Mouse (Mus musculus) hindbrain, embryonic 13.5 days (tissue): ENCODE measurements around the gene Tex22. TPM values are rescaled to one million over a fixed set of nuclear protein-coding genes. Genes with fewer than 3 reads are reported as not detected.

Experiments
- ATAC-seq: fragments of 200-750 bp; cut with Nextera tagmentation; 2 replicates; pipeline ENCODE4 v1.8.0; 2017; ENCODE audit warnings: moderate TSS enrichment; ENCODE audit not compliant: low FRiP score
- H3K27ac ChIP-seq: fragments of 300-500 bp; sonication (generic); 2 replicates; pipeline ENCODE4 v1.5.1; 2015; ENCODE audit warnings: inconsistent platforms, mild to moderate bottlenecking, moderate library complexity
- H3K27me3 ChIP-seq: fragments of 300-500 bp; sonication (generic); 2 replicates; pipeline ENCODE4 v1.6.1; 2015; ENCODE audit warnings: mild to moderate bottlenecking, inconsistent platforms
- H3K36me3 ChIP-seq: fragments of 300-500 bp; sonication (generic); 2 replicates; pipeline ENCODE4 v1.6.1; 2015; ENCODE audit warnings: mild to moderate bottlenecking, inconsistent platforms
- H3K4me1 ChIP-seq: fragments of 300-500 bp; sonication (generic); replicated peaks from 2 replicates; pipeline ENCODE4 v1.6.1; 2015; ENCODE audit warnings: inconsistent platforms
- H3K4me2 ChIP-seq: fragments of 300-500 bp; sonication (generic); 2 replicates; pipeline ENCODE4 v1.6.1; 2015; ENCODE audit warnings: inconsistent platforms, mild to moderate bottlenecking, moderate library complexity
- H3K4me3 ChIP-seq: fragments of 300-500 bp; sonication (generic); 2 replicates; pipeline ENCODE4 v1.5.1; 2015; ENCODE audit warnings: mild to moderate bottlenecking, inconsistent platforms
- H3K9ac ChIP-seq: fragments of 300-500 bp; sonication (generic); 2 replicates; pipeline ENCODE4 v1.6.1; 2015; ENCODE audit warnings: mild to moderate bottlenecking, inconsistent platforms
- H3K9me3 ChIP-seq: fragments of 300-500 bp; sonication (generic); 2 replicates; pipeline ENCODE4 v1.6.1; 2016; ENCODE audit warnings: inconsistent platforms
- WGBS: fragments of 180-500 bp; shearing (Covaris S2); methylation state at CpG from one replicate; pipeline ENCODE4 v1.1.7; 2015; 5-methylcytosine and 5-hydroxymethylcytosine counted together
- polyA plus RNA-seq: library from polyadenylated mRNA; unstranded; fragments of >200 nt; fragmentation: Nextera tagmentation; extraction: Ambion mirVana; gene quantifications from 2 replicates; pipeline ENCODE4 v1.2.1, GENCODE M21; 2015

Tex22 gene
- polyA plus RNA-seq, 1 experiment from 2014 or later: not detected

DNA sequence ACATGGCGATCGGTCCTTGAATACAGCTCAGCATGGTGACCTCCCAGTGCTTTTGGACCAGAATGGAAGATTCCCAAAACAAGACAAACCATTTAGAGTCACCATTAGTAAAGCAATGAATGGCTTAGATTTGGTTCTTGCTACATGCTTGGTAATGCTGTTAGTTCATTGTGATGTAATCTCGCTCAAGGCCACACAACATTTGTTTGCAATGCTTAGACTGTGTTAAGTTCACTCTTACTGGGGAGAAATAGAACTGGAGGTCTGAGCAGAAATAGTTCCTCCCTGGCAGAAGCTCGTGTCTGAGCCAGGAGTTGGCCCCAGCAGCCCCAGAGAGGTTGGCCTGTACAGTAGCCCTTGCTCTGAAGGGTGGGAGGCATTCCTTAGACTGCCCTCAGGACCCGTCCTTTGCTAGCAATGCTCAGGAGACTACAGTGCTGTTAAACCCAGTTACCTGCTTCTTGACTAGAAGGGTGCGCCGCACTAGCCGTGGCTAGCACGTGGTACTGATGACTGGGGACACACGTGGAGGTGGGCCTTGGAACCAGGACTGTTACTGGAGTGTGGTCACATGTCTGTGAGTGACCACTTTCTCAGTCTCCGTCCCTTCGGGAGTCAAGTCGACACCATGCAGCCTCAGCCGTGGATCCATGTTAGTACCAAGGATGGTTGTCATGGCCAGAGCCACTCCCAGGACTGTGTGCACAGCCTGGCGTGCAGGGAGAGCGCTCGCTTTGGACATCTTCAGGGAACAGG, 34.4 kb downstream of the Tex22 start:
- no peak overlapping the region for H3K27ac ChIP-seq
- peaks cover 22% of the 10 kb centered on the region for H3K36me3 ChIP-seq
- H3K4me2 ChIP-seq: no peak overlapping the region
- no peaks in the 10 kb centered on the region for H3K27me3 ChIP-seq
- 88% methylated on average over 17 of the region's 17 CpGs for WGBS
- H3K4me1 ChIP-seq: peaks cover 42% of the 10 kb centered on the region
- ATAC-seq: peak; percentile 14; the same call in 1 of the 2 replicates
- H3K9me3 ChIP-seq: no peaks in the 10 kb centered on the region
- H3K4me3 ChIP-seq: no peak overlapping the region
- H3K9ac ChIP-seq: no peak overlapping the region

DNA sequence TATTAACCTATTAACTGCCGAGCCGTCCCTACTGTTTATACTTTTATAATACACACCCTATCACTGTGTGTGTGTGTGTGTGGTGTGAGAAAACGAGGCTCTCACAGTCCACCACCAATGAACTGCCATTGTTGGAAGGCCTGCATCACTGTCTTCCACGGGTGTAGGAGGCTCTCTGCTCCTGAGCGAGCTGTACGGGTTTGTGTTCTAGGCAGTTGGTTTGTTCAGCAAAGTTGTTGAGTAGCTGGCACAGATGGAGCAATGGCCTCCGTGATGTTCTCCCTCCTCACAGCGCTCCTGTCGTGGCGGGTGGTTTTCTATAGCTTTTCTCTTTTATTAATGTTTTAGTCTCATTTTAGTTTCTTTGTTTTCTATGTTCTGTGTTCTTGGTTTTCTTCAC, 35.5 kb downstream of the Tex22 start:
- no peak overlapping the region for H3K9ac ChIP-seq

DNA sequence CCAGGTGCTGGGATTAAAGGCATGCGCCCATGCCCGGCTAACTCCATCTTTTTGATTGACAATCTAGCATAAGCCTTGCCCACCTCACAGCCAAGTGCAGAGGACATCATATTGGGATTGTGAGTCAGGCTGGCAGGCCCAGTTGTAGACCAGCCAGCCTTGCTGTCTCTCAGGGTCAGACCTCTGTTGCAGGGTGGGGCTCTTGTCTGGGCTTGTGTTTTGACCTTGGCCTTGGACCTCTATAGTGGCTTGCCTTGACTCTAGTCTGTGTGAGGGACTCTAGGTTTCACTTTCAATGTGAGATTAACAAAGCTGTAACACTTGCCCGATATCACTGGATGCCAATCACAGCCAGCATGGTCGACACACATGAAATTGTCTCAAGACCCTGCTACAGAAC, 39.8 kb downstream of the Tex22 start:
- ATAC-seq: no peak
- peaks cover 16% of the 10 kb centered on the region for H3K4me1 ChIP-seq
- no peaks in the 10 kb centered on the region for H3K9me3 ChIP-seq

More for the DNA sequence above, 35.5 kb downstream of the Tex22 start:
- WGBS: 82% methylated on average over 10 of the region's 10 CpGs
- H3K4me2 ChIP-seq: no peak overlapping the region
- H3K9me3 ChIP-seq: no peaks in the 10 kb centered on the region
- H3K27ac ChIP-seq: no peak overlapping the region
- ATAC-seq: no peak
- no peak overlapping the region for H3K4me3 ChIP-seq
- peaks cover 31% of the 10 kb centered on the region for H3K4me1 ChIP-seq
- no peaks in the 10 kb centered on the region for H3K27me3 ChIP-seq
- H3K36me3 ChIP-seq: peaks cover 33% of the 10 kb centered on the region

DNA sequence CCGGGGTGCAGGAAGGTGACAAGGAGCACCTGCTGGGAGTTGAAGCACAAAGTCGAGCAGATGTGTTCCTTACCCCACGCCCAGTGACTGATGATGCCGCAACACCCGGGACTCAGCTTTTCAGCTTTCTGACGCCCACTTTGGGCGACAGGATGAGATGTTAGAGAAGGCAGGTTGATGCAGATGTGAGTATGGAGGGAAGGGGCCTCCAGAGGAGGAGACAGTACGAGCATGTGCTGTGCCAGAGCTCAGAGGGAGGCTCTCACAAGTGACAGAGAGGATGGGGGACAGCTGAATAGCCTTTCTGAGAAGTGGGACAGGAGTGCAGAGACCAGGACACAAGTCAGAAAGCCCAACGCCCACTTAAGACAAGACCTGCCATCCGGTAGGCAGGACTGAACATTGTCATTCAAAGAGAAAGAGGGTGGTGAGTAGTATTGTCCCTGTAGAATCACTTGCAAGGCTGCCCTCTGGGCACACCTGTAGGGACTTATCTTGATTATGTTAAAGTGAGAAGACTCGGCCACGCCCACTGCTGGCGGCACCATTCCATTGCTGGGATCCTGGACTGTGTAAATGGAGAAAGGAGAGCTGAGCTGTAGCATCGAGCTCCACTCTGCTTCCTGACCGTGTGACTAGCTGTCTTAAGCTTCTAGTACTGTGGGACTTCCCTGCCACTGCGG, 40.7 kb downstream of the Tex22 start:
- Histone ChIP-seq H3K4me3 (no peak overlapping the region), H3K9me3 (no peaks in the 10 kb centered on the region), H3K27me3 (no peaks in the 10 kb centered on the region), H3K36me3 (peaks cover 64% of the 10 kb centered on the region), H3K4me2 (no peak overlapping the region), H3K4me1 (peaks cover 9% of the 10 kb centered on the region), H3K9ac (no peak overlapping the region), H3K27ac (no peak overlapping the region)
- no peak for ATAC-seq
- 90% methylated on average over 16 of the region's 16 CpGs for WGBS

More for the DNA sequence above, 39.8 kb downstream of the Tex22 start:
- no peak overlapping the region for H3K4me3 ChIP-seq
- WGBS: 90% methylated on average over 4 of the region's 4 CpGs
- H3K9ac ChIP-seq: no peak overlapping the region
- peaks cover 61% of the 10 kb centered on the region for H3K36me3 ChIP-seq
- H3K27me3 ChIP-seq: no peaks in the 10 kb centered on the region
- no peak overlapping the region for H3K4me2 ChIP-seq
- no peak overlapping the region for H3K27ac ChIP-seq

DNA sequence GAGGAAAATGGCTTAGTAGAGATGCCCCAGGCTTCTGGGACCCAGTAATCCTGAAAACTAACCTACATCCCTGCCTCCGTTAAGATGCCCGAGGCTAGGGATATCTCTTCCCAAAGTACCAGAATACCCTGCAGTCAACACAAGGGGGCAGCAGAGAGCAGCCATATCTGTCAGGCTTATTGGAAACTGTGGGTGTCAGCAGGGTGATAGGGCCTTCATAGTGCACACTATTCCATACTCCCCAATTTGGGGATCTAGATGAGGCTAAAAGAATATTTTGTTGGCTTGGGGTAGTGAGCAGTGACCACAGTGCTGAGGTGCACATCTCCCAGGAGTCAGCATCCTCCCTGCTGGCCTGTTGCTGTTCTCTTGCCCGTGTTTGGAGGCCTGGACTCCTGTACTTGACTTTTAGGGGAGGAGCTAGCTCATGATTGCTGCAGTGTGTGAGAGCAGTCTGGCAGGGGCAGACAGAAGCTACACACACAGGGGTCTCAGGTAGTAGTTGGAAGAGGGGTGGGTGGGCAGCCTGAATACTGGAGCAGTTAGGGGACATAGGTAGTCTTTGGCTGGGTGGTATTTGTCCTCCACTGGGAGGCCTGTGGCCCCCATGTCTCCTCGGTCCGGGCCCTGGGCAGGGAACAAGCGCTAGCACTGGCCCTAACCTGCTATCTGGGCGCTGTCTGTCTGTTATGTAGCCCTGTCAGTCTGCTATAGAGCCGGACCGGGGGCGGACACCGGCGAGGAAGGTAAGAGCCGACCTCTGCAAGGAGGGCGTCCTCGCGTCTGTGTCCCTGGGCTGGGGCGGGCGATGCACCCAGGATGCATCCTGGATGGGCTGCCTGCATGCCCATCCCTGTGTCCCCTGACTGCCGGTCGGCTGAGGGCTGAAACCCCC, 45.5 kb downstream of the Tex22 start:
- no peaks in the 10 kb centered on the region for H3K27me3 ChIP-seq
- no peak overlapping the region for H3K4me2 ChIP-seq
- H3K4me3 ChIP-seq: no peak overlapping the region
- WGBS: 89% methylated on average over 20 of the region's 20 CpGs
- H3K36me3 ChIP-seq: peaks cover 83% of the 10 kb centered on the region
- no peaks in the 10 kb centered on the region for H3K9me3 ChIP-seq
- ATAC-seq: peak; percentile 60
- no peak overlapping the region for H3K27ac ChIP-seq
- H3K9ac ChIP-seq: no peak overlapping the region
- no peaks in the 10 kb centered on the region for H3K4me1 ChIP-seq

DNA sequence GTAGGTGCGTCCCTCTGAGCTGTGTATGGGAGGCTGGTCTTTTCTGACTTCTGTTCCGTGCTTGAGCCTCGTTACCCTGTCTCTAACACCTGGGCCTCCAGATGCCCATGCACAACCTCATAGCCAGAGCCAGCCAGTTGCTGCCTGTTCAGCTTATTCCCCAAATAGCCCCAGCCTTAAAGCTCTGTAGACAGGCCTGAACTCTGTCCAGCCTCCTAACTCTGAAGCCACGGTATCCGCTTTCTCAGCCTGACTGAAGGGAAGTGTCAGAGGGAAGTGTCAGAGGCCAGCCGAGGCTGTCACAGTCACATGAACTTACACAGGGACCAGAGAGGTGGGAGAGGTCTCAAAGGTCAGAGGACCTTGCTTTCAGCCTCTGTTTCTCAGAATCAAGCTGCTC, 50.4 kb downstream of the Tex22 start:
- no peak for ATAC-seq

DNA sequence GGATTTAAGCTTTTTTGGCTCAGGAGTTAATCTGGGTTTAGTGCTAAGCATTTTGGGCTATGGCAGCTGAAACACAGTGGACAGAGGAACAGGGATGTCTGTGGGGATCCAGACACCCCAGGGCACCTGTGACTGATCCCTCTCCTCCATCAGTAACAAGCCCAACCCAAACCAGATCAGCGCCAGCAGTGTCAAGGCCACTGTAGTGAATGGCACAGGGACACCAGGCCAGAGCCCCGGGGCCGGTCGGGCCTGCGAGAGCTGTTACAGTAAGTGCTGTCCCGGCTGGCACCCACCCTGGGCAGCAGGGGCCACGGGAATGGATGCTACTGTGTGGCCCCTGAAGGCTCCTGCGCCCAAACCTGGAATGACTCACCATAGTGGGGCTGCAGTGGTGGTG, 56.4 kb downstream of the Tex22 start:
- Histone ChIP-seq H3K4me2 (no peak overlapping the region), H3K9me3 (no peaks in the 10 kb centered on the region), H3K4me1 (no peaks in the 10 kb centered on the region), H3K27me3 (no peaks in the 10 kb centered on the region), H3K9ac (no peak overlapping the region), H3K4me3 (no peak overlapping the region), H3K27ac (no peak overlapping the region), H3K36me3 (peaks cover 100% of the 10 kb centered on the region)
- no peak for ATAC-seq
- WGBS: 96% methylated on average over 8 of the region's 8 CpGs

More for the DNA sequence above, 50.4 kb downstream of the Tex22 start:
- H3K4me2 ChIP-seq: no peak overlapping the region
- no peak overlapping the region for H3K4me3 ChIP-seq
- no peak overlapping the region for H3K9ac ChIP-seq
- no peaks in the 10 kb centered on the region for H3K9me3 ChIP-seq
- H3K27me3 ChIP-seq: no peaks in the 10 kb centered on the region
- WGBS: 87% methylated on average over 6 of the region's 6 CpGs
- H3K27ac ChIP-seq: no peak overlapping the region
- H3K4me1 ChIP-seq: no peaks in the 10 kb centered on the region
- peaks cover 100% of the 10 kb centered on the region for H3K36me3 ChIP-seq

DNA sequence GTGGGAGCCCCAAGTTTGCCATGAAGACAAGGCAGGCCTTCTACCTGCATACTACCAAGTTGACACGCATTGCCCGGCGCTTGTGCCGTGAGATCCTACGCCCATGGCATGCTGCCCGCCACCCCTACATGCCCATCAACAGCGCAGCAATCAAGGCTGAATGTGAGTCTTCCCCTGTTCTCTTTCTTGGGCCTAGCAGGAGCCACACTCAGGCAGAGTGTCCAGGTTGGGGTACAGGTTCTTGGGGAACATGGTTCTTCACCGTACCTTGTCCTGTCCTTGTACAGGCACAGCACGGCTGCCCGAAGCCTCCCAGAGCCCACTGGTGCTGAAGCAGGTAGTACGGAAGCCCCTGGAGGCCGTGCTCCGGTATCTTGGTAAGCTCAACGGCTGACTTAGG, 57.3 kb downstream of the Tex22 start:
- Histone ChIP-seq H3K9ac (no peak overlapping the region), H3K9me3 (no peaks in the 10 kb centered on the region), H3K27ac (no peak overlapping the region), H3K4me2 (no peak overlapping the region), H3K27me3 (no peaks in the 10 kb centered on the region), H3K4me1 (no peaks in the 10 kb centered on the region), H3K36me3 (peaks cover 100% of the 10 kb centered on the region), H3K4me3 (no peak overlapping the region)
- WGBS: 96% methylated on average over 14 of the region's 14 CpGs
- no peak for ATAC-seq

DNA sequence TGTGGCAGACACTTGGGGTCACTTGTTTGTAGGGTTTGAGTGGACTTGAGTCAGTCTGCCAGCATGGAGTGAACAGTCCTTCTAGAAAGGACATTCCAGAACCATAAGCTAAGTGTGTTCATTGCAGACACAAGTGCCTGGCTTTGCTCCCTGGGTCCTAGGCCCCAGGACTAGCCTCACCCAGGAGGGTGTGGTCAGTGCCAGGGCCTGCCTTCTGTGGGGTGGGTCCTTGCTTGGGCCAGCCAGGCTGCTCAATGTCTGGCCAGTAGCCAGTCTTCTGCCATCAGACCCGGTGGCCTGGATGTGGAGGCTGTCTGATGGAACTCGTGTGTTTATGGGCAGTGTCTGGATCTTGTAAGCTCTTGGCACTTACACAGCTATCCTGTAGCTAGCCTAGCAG, 58.3 kb downstream of the Tex22 start:
- 71% methylated on average over 2 of the region's 2 CpGs for WGBS

DNA sequence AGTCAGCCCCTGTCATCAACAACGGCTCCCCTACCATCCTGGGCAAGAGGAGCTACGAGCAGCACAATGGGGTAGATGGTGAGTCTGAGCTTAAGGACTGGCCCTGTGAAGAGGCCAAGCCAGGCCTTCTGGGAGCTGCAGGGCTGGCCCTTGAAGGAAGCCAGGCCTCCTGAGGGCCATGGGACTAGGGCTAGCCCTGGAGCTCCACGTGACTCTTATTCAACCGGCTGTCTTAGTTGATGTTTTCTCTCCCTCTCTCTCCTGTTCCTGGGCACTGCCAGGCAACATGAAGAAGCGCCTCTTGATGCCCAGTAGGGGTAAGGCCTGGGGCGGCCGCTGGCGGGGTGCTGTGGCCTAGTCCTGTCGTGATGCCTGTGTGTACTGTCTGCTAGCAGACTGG, 59.0 kb downstream of the Tex22 start:
- 93% methylated on average over 9 of the region's 9 CpGs for WGBS

More for the DNA sequence above, 58.3 kb downstream of the Tex22 start:
- H3K36me3 ChIP-seq: peaks cover 100% of the 10 kb centered on the region
- peak; percentile 21; the same call in 1 of the 2 replicates for ATAC-seq
- H3K9ac ChIP-seq: no peak overlapping the region
- H3K27ac ChIP-seq: no peak overlapping the region
- no peaks in the 10 kb centered on the region for H3K4me1 ChIP-seq
- no peaks in the 10 kb centered on the region for H3K9me3 ChIP-seq
- no peak overlapping the region for H3K4me3 ChIP-seq
- no peak overlapping the region for H3K4me2 ChIP-seq
- H3K27me3 ChIP-seq: no peaks in the 10 kb centered on the region

DNA sequence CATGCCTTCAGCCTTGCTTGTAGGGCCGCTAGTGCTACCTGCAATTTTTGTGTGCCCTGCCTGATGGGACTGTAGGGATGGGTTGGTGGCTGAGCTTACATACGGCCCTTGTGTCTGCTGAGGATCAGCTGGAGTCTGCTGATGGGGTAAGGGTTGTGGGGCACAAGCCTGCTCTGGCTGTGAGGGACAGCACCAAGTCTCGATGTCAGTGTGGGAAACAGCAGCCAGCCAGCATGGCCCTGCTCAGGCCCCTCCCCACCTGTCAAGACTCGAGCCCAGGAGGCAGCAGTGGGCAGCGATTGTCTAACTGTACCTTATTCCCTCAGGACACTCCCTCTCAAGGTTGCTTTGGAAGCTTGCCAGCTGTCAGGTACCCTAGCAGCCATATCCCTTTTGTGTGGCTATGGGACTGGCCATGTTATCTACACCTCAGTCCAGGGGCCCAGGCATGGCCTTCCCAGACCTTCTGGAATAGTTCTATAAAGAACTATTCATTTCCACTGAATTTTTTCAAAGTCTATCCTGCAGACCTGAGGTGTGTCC, 59.6 kb downstream of the Tex22 start:
- peaks cover 7% of the 10 kb centered on the region for H3K4me1 ChIP-seq
- H3K27ac ChIP-seq: no peak overlapping the region
- H3K4me2 ChIP-seq: no peak overlapping the region
- H3K36me3 ChIP-seq: peaks cover 99% of the 10 kb centered on the region
- no peak overlapping the region for H3K4me3 ChIP-seq
- no peak overlapping the region for H3K9ac ChIP-seq
- H3K9me3 ChIP-seq: no peaks in the 10 kb centered on the region
- no peak for ATAC-seq
- H3K27me3 ChIP-seq: no peaks in the 10 kb centered on the region
- WGBS: 84% methylated on average over 5 of the region's 5 CpGs

More for the DNA sequence above, 59.0 kb downstream of the Tex22 start:
- Histone ChIP-seq H3K27ac (no peak overlapping the region), H3K4me3 (no peak overlapping the region), H3K9ac (no peak overlapping the region), H3K9me3 (no peaks in the 10 kb centered on the region), H3K4me2 (no peak overlapping the region), H3K4me1 (peaks cover under 1% of the 10 kb centered on the region), H3K27me3 (no peaks in the 10 kb centered on the region), H3K36me3 (peaks cover 100% of the 10 kb centered on the region)
- ATAC-seq: no peak

DNA sequence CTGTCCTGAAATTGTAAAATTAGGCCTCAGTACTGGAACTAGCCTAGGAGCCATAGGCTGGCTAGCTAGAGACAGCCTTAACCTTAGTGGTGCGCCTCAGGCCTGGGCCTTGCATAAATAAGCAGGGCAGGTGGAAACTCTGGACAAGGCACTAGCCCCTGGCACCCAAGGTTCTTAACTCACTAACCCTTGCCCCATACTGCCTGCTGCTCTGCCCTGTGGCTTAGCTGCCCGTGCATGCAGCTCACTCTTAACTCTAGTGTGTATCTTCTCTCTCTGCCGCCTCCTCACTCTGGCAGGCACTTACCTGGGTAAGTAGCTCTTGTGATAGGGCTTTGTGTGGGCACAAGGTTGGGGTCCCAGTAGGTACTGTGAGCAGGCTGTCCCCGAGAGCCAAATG, 60.2 kb downstream of the Tex22 start:
- Histone ChIP-seq H3K36me3 (peaks cover 93% of the 10 kb centered on the region), H3K4me3 (no peak overlapping the region), H3K9ac (no peak overlapping the region), H3K4me1 (peaks cover 13% of the 10 kb centered on the region), H3K27me3 (no peaks in the 10 kb centered on the region), H3K27ac (no peak overlapping the region), H3K9me3 (no peaks in the 10 kb centered on the region), H3K4me2 (no peak overlapping the region)
- 91% methylated on average over 4 of the region's 4 CpGs for WGBS
- no peak for ATAC-seq
